Mouse (Mus musculus): ENCODE results near the gene Cabp4. TPM values are rescaled to one million over a fixed set of nuclear protein-coding genes. Genes with fewer than 3 reads are reported as not detected.

Gene Cabp4
- polyA plus RNA-seq, 1 experiment: 2.2 TPM

DNA sequence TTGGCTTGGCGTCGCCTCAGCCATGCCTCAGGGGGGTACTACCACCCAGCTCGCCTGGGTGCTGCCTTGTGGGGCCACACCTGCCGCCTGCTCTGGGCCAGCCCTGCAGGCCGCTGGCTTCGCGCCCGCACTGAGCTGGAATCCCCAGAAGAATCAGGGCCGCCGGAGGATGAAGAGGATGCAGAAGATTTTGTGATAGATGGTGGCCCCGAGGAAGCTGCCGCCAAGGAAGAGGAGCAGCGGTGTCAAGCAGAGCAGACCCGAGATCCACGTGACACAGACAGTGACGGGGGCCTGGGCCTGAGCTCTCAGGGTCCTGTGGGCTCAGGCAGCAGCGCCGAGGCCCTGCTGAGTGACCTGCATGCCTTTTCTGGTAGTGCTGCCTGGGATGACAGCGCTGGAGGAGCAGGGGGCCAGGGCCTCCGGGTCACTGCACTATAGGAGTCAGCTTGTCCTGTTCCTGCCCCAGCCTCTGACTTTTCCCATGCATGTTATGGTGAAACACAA, 12.3 kb upstream of the Cabp4 start:
- DNase-seq (ENCODE audit: low read depth in 1 of 2, low spot score in 2 of 2): no peak
- H3K36me3 ChIP-seq (ENCODE audit: control insufficient read depth, insufficient read depth, low read length): peaks cover 39% of the 10 kb centered on the region
- WGBS: 20% methylated on average over 20 of the region's 20 CpGs
- peaks cover 13% of the 10 kb centered on the region; the same call in 1 of the 2 replicates for H3K4me1 ChIP-seq (ENCODE audit: control insufficient read depth, insufficient read depth, insufficient read length)
- H3K27ac ChIP-seq (ENCODE audit: insufficient read depth, low read length): peak overlapping the region; percentile 96
- no peak for TF ChIP-seq CTCF (IDR thresholded peaks at IDR 0.05; ENCODE audit: extremely low read depth, insufficient read depth, insufficient read length, insufficient replicate concordance)
- TF ChIP-seq POLR2A (IDR thresholded peaks at IDR 0.05; ENCODE audit: low read depth, low read length): no peak
- no peaks in the 10 kb centered on the region for H3K27me3 ChIP-seq (ENCODE audit: control insufficient read depth, insufficient read depth, low read length)
- peak overlapping the region; percentile 80 for H3K4me3 ChIP-seq (ENCODE audit: extremely low read depth, insufficient read depth, insufficient read length)

GRCm38 (mm10) chr19:4155223-4156072, 11.6 kb upstream of the Cabp4 start:
- 17% methylated on average over 6 of the region's 6 CpGs for WGBS
- Histone ChIP-seq H3K27ac (ENCODE audit: insufficient read depth, low read length) (peak overlapping the region; percentile 96), H3K36me3 (ENCODE audit: control insufficient read depth, insufficient read depth, low read length) (peaks cover 42% of the 10 kb centered on the region), H3K4me3 (ENCODE audit: extremely low read depth, insufficient read depth, insufficient read length) (peak overlapping the region; percentile 80), H3K27me3 (ENCODE audit: control insufficient read depth, insufficient read depth, low read length) (no peaks in the 10 kb centered on the region), H3K4me1 (ENCODE audit: control insufficient read depth, insufficient read depth, insufficient read length) (peaks cover 16% of the 10 kb centered on the region; the same call in 1 of the 2 replicates)
- DNase-seq (ENCODE audit: low read depth in 1 of 2, low spot score in 2 of 2): peak in 1 of 2 experiments; percentile 63
- TF ChIP-seq CTCF (IDR thresholded peaks at IDR 0.05; ENCODE audit: extremely low read depth, insufficient read depth, insufficient read length, insufficient replicate concordance) (no peak), POLR2A (IDR thresholded peaks at IDR 0.05; ENCODE audit: low read depth, low read length) (peak; percentile 82)

GRCm38 (mm10) chr19:4154437-4155222, 10.8 kb upstream of the Cabp4 start:
- H3K36me3 ChIP-seq (ENCODE audit: control insufficient read depth, insufficient read depth, low read length): peaks cover 45% of the 10 kb centered on the region
- WGBS: 9% methylated on average over 13 of the region's 13 CpGs
- peaks cover 22% of the 10 kb centered on the region; the same call in 1 of the 2 replicates for H3K4me1 ChIP-seq (ENCODE audit: control insufficient read depth, insufficient read depth, insufficient read length)
- H3K4me3 ChIP-seq (ENCODE audit: extremely low read depth, insufficient read depth, insufficient read length): peak overlapping the region; percentile 80
- DNase-seq (ENCODE audit: low read depth in 1 of 2, low spot score in 2 of 2): peak in 1 of 2 experiments; percentile 84
- no peak for TF ChIP-seq CTCF (IDR thresholded peaks at IDR 0.05; ENCODE audit: extremely low read depth, insufficient read depth, insufficient read length, insufficient replicate concordance)
- TF ChIP-seq POLR2A (IDR thresholded peaks at IDR 0.05; ENCODE audit: low read depth, low read length): peak; percentile 97
- H3K27ac ChIP-seq (ENCODE audit: insufficient read depth, low read length): peak overlapping the region; percentile 97
- H3K27me3 ChIP-seq (ENCODE audit: control insufficient read depth, insufficient read depth, low read length): no peaks in the 10 kb centered on the region

DNA sequence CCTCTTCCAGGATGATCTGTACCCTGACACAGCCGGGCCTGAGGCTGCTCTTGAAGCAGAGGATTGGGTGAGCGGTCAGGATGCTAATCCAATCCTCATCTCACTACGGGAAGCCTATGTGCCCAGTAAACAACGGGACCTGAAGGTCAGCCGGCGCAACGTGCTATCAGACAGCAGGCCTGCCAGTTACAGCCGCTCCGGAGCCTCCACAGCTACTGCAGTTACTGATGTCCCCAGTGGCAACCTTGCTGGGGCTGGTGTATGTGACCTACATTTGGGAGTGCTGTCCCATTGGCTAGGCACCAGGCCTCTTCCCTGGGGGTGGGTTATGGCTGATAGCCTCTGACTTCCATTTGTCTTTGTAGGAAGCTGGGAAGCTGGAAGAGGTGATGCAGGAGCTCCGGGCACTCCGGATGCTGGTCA, 9.4 kb upstream of the Cabp4 start, which contains the start of gene Ptprcap:
Gene Ptprcap (plus strand): TSS at position 373 of the 423 bp plus-strand sequence.
- peak within 1 kb of the TSS; percentile 97 for H3K27ac ChIP-seq (ENCODE audit: insufficient read depth, low read length)
- peaks cover 42% of the 10 kb centered on the region for H3K36me3 ChIP-seq (ENCODE audit: control insufficient read depth, insufficient read depth, low read length)
- TF ChIP-seq CTCF (IDR thresholded peaks at IDR 0.05; ENCODE audit: extremely low read depth, insufficient read depth, insufficient read length, insufficient replicate concordance) (no peak), POLR2A (IDR thresholded peaks at IDR 0.05; ENCODE audit: low read depth, low read length) (no peak)
- H3K27me3 ChIP-seq (ENCODE audit: control insufficient read depth, insufficient read depth, low read length): no peaks in the 10 kb centered on the region
- WGBS: 92% methylated on average over 11 of the region's 11 CpGs
- H3K4me3 ChIP-seq (ENCODE audit: extremely low read depth, insufficient read depth, insufficient read length): peak within 1 kb of the TSS; percentile 80
- DNase-seq (ENCODE audit: low read depth in 1 of 2, low spot score in 2 of 2): no peak
- peaks cover 25% of the 10 kb centered on the region; the same call in 1 of the 2 replicates for H3K4me1 ChIP-seq (ENCODE audit: control insufficient read depth, insufficient read depth, insufficient read length)

DNA sequence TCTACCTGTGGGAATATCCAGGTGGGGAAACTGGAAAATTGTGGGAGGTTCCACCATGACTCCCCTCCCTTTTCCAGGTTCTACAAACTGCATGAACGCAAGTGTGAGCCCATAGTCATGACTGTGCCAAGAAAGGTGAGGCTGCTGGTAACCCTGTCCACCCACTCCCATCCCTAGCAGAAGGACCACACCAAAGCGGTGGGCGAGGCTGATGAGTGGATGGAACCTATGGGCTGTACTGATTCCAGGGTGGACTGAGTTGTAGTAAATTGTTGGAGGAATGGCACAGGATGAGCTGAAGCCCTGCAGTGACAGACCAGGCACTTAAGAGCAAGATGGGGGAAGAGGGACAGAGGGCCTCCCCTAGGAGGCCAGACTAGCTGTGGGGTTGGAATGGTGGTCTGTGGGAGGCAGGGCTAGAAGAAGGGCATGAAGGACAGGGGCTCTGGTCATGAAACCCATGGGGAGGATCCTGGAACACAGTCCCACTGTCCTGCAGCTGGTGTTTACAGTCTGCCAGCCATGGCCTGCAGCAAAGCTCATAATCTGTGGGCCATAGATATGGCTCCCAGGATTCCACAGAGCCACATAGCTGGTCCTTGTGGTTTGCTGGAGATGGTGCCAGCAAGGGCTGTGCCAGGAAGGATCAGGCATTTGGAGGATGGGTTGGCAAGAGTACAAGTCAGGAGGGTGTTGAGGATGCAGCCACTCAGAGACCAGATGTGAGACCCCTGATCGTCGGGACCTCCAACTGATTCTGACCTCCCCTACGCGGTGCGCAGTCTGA, 8.8 kb upstream of the Cabp4 start:
- no peak for TF ChIP-seq POLR2A (IDR thresholded peaks at IDR 0.05; ENCODE audit: low read depth, low read length)
- no peak overlapping the region for H3K27ac ChIP-seq (ENCODE audit: insufficient read depth, low read length)
- peaks cover 42% of the 10 kb centered on the region for H3K36me3 ChIP-seq (ENCODE audit: control insufficient read depth, insufficient read depth, low read length)
- peaks cover 29% of the 10 kb centered on the region for H3K4me1 ChIP-seq (ENCODE audit: control insufficient read depth, insufficient read depth, insufficient read length)
- WGBS: 94% methylated on average over 8 of the region's 8 CpGs
- H3K27me3 ChIP-seq (ENCODE audit: control insufficient read depth, insufficient read depth, low read length): no peaks in the 10 kb centered on the region
- H3K4me3 ChIP-seq (ENCODE audit: extremely low read depth, insufficient read depth, insufficient read length): no peak overlapping the region
- DNase-seq (ENCODE audit: low read depth in 1 of 2, low spot score in 2 of 2): no peak

DNA sequence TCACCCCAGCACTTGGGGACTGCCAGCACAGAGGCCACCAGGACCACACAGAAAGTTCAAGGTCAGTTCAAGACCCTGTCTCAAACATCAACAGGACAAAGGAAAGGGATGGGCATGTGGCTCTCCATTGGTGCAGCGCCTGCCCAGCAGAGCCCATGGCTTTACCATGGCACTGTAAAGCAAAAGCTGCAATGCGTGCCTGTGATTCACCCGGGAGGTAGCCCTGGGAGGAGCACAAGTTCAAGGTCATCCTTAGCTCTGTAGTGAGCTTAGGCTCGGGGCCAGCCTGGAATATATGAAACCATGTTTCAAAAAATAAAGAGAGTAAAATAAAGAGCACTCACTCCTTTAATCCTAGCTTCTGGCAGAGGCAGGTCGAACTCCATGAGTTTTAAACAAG, 8.1 kb upstream of the Cabp4 start:
- H3K36me3 ChIP-seq (ENCODE audit: control insufficient read depth, insufficient read depth, low read length): peaks cover 35% of the 10 kb centered on the region
- peaks cover 36% of the 10 kb centered on the region for H3K4me1 ChIP-seq (ENCODE audit: control insufficient read depth, insufficient read depth, insufficient read length)
- H3K27me3 ChIP-seq (ENCODE audit: control insufficient read depth, insufficient read depth, low read length): no peaks in the 10 kb centered on the region
- 88% methylated on average over 5 of the region's 5 CpGs for WGBS
- H3K4me3 ChIP-seq (ENCODE audit: extremely low read depth, insufficient read depth, insufficient read length): no peak overlapping the region
- DNase-seq (ENCODE audit: low read depth in 1 of 2, low spot score in 2 of 2): no peak
- TF ChIP-seq POLR2A (IDR thresholded peaks at IDR 0.05; ENCODE audit: low read depth, low read length) (no peak), CTCF (IDR thresholded peaks at IDR 0.05; ENCODE audit: extremely low read depth, insufficient read depth, insufficient read length, insufficient replicate concordance) (no peak)
- no peak overlapping the region for H3K27ac ChIP-seq (ENCODE audit: insufficient read depth, low read length)
